Mouse (Mus musculus) brain, embryonic 14.5 days (tissue): ENCODE results near the gene Ecpas. TPM values are rescaled to one million over a fixed set of nuclear protein-coding genes. Genes with fewer than 3 reads are reported as not detected.

Experiments used
- DNase-seq: peaks from one replicate; pipeline ENCODE4 v3.0.0-alpha.2; 2011; ENCODE audit warnings: low read depth
- CTCF ChIP-seq: fragments of 200-500 bp; IDR thresholded peaks from 2 replicates; pipeline ENCODE4 v1.5.1; 2012; ENCODE audit warnings: inconsistent platforms, mild to moderate bottlenecking, moderate library complexity, borderline replicate concordance; ENCODE audit not compliant: insufficient read depth, insufficient read length; ENCODE audit errors: extremely low read depth
- POLR2A ChIP-seq: fragments of 200-500 bp; IDR thresholded peaks from 2 replicates; pipeline ENCODE4 v1.6.1; 2012; ENCODE audit warnings: mild to moderate bottlenecking, inconsistent platforms, borderline replicate concordance; ENCODE audit not compliant: poor library complexity, insufficient read depth, insufficient read length, severe bottlenecking; ENCODE audit errors: extremely low read depth
- polyA plus RNA-seq: library from polyadenylated mRNA; depleted of rRNA; stranded (reverse); fragments of >200 nt; gene quantifications from 2 replicates; pipeline ENCODE4 v1.2.3, GENCODE M21; 2012; rRNA removed

Ecpas gene
- 21.4 and 32.2 TPM in 2 replicates for polyA plus RNA-seq

DNA sequence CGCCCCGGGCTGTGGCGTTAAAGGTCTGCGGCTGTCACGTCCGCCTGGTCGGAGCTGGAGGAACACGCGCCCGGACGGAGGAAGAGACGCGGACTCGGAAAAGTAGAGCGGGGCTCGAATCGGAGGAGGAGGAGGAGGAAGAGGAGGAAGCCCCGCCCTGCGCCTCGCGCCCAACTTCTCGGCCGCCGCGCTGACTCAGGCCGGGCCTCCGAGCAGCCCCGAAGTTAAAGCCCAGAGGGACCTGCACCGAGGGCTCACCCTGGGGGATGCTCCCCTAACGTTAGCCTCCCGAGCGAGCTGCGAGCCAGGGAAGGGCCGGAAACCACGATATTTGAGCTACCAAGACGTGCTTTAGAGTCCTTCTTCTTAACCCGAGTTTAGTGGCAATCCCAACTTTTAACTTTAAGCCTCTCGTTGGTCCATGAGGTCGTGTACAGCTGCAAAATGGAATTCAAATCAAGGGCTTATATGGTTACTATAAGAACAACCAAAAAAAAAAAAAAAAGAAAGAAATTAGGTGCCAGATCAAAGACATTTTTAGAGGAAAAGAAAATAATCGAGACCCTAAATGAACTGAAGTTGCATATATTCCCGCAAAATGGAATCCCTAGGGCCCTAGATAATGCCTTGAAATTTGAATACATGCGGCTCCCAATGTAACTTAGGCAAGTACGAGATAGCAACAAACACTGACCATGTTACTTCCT, at the start of gene Ecpas:
Gene Ecpas, minus strand, starts transcription at position 121 of the 707 bp plus-strand sequence.
- TF ChIP-seq POLR2A (no peak), CTCF (no peak)

GRCm38 (mm10) chr4:58961719-58962118, 49.2 kb upstream of the Ecpas start:
- no peak for DNase-seq
- TF ChIP-seq POLR2A (no peak), CTCF (no peak)

More for the DNA sequence above, at the start of gene Ecpas:
- DNase-seq: peak; percentile 83

GRCm38 (mm10) chr4:58952630-58953029, 40.1 kb upstream of the Ecpas start:
- no peak for DNase-seq
- TF ChIP-seq CTCF: no peak

DNA sequence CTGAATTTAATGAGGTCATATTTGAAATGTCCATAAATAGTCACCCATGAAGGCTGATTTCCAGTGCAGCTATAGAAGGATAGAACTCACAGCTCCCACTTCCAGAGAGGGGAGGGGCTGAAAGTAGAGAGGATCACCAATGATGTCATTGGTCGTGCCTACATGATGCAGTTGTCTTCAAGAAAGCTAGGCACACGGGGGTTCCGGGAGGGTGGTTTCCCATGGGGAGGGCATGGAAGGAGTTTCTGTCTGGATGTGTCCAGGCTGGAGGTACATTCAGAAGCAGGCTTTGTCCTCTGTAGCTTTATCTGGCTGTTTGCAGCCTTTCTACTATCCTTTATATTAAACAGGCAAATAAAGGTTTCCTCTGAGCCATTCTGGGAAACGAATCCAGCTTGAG, 35.8 kb upstream of the Ecpas start:
- DNase-seq: no peak
- no peak for TF ChIP-seq CTCF
- TF ChIP-seq POLR2A: no peak

GRCm38 (mm10) chr4:58944695-58945094, 32.1 kb upstream of the Ecpas start:
- DNase-seq: no peak
- TF ChIP-seq CTCF: no peak

- no peak for TF ChIP-seq POLR2A
- TF ChIP-seq CTCF: no peak
- no peak for DNase-seq
Measured at GRCm38 (mm10) chr4:58944206-58944553, 31.6 kb upstream of the Ecpas start.

DNA sequence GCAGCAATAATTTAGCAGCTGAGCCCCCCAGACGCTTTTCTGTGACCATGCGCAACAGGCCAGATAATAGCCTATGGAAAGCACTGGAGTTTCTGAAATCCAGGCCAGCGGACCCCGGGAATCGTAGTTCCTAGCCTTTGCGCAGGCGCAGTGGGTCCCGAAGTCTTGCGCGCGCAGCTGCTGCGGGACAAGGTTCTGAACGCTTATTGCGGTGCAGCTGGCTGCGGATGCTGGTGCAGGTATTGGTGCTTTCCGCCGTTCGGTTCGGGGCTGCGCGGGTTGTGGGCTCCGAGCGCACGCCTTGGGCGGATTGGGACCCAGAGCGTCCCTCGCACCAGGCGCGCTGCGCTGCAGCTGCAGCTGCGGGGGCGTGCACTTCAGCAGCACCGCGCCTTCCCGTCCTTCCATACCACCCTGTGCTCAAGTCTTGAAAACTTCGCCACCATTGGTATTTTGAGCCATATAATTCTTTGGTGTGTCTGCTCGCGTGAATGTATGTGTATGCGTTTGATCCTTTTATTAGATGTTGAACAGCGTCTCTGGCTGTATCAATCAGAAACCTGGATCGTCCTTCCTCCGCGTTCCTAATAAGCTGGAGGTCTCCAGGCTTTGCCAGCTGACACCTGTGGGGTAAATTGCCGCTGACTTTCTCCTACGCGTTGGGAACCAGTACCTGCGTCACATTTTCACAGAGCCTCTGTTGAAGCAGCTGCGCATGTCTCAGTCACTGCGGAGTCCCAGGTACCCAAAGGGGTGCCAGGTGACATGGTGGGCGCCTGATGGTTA, 31.1 kb upstream of the Ecpas start, which contains the start of gene Zkscan16:
Gene Zkscan16, plus strand, starts transcription at position 209 of the 786 bp plus-strand sequence.
- TF ChIP-seq CTCF (no peak), POLR2A (no peak)
- peak; percentile 96 for DNase-seq

GRCm38 (mm10) chr4:58942942-58943341, 30.4 kb upstream of the Ecpas start:
- TF ChIP-seq CTCF: no peak
- no peak for TF ChIP-seq POLR2A
- DNase-seq: no peak

- no peak for TF ChIP-seq CTCF
- TF ChIP-seq POLR2A: no peak
- no peak for DNase-seq
Measured at GRCm38 (mm10) chr4:58941638-58942037, 29.1 kb upstream of the Ecpas start.

- TF ChIP-seq CTCF (no peak), POLR2A (no peak)
- peak; percentile 11 for DNase-seq
Measured at GRCm38 (mm10) chr4:58935846-58936245, 23.3 kb upstream of the Ecpas start.

GRCm38 (mm10) chr4:58934746-58935476, 22.4 kb upstream of the Ecpas start:
- TF ChIP-seq POLR2A: no peak
- TF ChIP-seq CTCF: peak; percentile 46; the same call in 1 of the 2 replicates
- DNase-seq: peak; percentile 83
